Mouse (Mus musculus) hindbrain, postnatal 0 days (tissue): Measurements from ENCODE around the gene Phlda2. TPM values are rescaled to one million over a fixed set of nuclear protein-coding genes. Genes with fewer than 3 reads are reported as not detected.

Experiments
- ATAC-seq: fragments of 200-750 bp; cut with Nextera tagmentation; 2 replicates; pipeline ENCODE4 v1.8.0; 2017; ENCODE audit warnings: mild to moderate bottlenecking, moderate TSS enrichment, moderate library complexity
- DNase-seq: peaks from one replicate; pipeline ENCODE4 v3.0.0-alpha.2; 2015; ENCODE audit warnings: low spot score
- H3K27ac ChIP-seq: fragments of 300-500 bp; sonication (generic); 2 replicates; pipeline ENCODE4 v1.5.1; 2014; ENCODE audit warnings: mild to moderate bottlenecking
- H3K27me3 ChIP-seq: fragments of 300-500 bp; sonication (generic); 2 replicates; pipeline ENCODE4 v1.6.1; 2014; ENCODE audit warnings: low read length, mixed read lengths; ENCODE audit not compliant: insufficient read depth
- H3K36me3 ChIP-seq: fragments of 300-500 bp; sonication (generic); 2 replicates; pipeline ENCODE4 v1.6.1; 2014; ENCODE audit warnings: low read length, mixed read lengths; ENCODE audit not compliant: insufficient read depth
- H3K4me1 ChIP-seq: fragments of 300-500 bp; sonication (generic); 2 replicates; pipeline ENCODE4 v1.6.1; 2014; ENCODE audit warnings: antibody characterized with exemption, low read length, mixed read lengths; ENCODE audit not compliant: insufficient read depth
- H3K4me2 ChIP-seq: fragments of 300-500 bp; sonication (generic); 2 replicates; pipeline ENCODE4 v1.6.1; 2014; ENCODE audit warnings: low read depth, mild to moderate bottlenecking, low read length, moderate library complexity, mixed read lengths
- H3K4me3 ChIP-seq: fragments of 300-500 bp; sonication (generic); 2 replicates; pipeline ENCODE4 v1.5.1; 2014; ENCODE audit warnings: low read length
- H3K9ac ChIP-seq: fragments of 300-500 bp; sonication (generic); replicated peaks from 2 replicates; pipeline ENCODE4 v1.6.1; 2014; ENCODE audit warnings: mild to moderate bottlenecking, low read length, moderate library complexity, mixed read lengths
- H3K9me3 ChIP-seq: fragments of 300-500 bp; sonication (generic); 2 replicates; pipeline ENCODE4 v1.6.1; 2016; ENCODE audit warnings: low read length, mixed read lengths
- CTCF ChIP-seq: IDR thresholded peaks from 2 replicates; pipeline ENCODE4 v1.5.1; 2016; ENCODE audit warnings: antibody characterized with exemption, control low read depth, low read depth
- WGBS: fragments of 180-500 bp; shearing (Covaris S2); extraction: QIAGEN DNeasy Blood & Tissue Kit; methylation state at CpG from one replicate; pipeline ENCODE4 v1.1.7; 2014; 5-methylcytosine and 5-hydroxymethylcytosine counted together
- polyA plus RNA-seq: library from polyadenylated mRNA; unstranded; fragments of >200 nt; fragmentation: Nextera tagmentation; extraction: Ambion mirVana; gene quantifications from 2 replicates; pipeline ENCODE4 v1.2.1, GENCODE M21; 2015
- total RNA-seq: library from RNA; depleted of rRNA; stranded (reverse); fragments of >200 nt; gene quantifications from 2 replicates; pipeline ENCODE4 v1.2.3, GENCODE M21; 2014

The Phlda2 gene
- total and polyA plus RNA-seq, 2 experiments from 2014 or later: 0.52 to 0.73 TPM

DNA sequence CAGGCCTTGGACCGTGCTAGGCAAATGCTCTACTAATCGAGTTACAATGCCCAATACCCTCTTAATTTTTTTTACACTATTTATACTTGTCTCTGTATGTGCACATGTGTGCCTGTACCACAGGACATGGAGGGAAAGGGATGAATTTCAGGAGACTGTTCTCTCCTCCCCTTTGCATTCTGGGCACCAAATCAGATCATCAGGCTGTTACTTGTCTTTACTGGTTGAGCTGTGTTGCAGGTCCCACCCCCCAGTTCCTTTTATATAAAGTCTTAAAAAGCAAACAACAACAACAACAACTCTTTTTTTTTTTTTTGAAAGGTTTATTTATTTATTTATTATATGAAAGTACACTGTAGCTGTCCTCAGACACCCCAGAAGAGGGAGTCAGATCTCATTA is 2.5 kb upstream of the Phlda2 start:
- Histone ChIP-seq H3K27me3 (peaks cover 26% of the 10 kb centered on the region), H3K36me3 (no peaks in the 10 kb centered on the region), H3K4me3 (no peak overlapping the region), H3K9me3 (no peaks in the 10 kb centered on the region), H3K27ac (no peak overlapping the region), H3K4me1 (0 out of 2 replicates have a peak, but pooled peaks cover 2% of the 10 kb centered on the region), H3K9ac (no peak overlapping the region), H3K4me2 (no peak overlapping the region)
- DNase-seq (no peak), ATAC-seq (no peak)
- WGBS: 85% methylated on average over 2 of the region's 2 CpGs
- TF ChIP-seq CTCF: no peak

DNA sequence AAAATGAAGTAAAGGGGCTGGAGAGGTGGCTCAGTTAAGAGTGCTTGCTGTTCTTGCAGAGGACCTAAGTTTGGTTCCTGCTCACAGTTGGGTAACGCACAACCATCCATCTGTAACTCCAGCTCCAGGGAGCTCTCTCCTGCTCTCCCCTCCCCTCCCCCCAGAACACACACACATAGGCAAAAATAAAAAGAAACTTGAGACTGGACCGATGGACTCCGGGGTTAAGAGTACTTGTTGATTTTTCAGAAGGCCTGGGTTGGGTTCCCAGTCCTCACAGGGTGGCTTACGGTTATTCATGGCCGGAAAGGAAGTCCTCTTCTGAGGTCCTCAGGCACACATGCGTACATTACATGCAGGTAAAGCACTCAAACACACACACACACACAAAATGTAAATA is 976 bp upstream of the Phlda2 start:
- Histone ChIP-seq H3K4me2 (no peak overlapping the region), H3K36me3 (no peaks in the 10 kb centered on the region), H3K27ac (no peak overlapping the region), H3K4me3 (no peak overlapping the region), H3K4me1 (0 out of 2 replicates have a peak, but pooled peaks cover 2% of the 10 kb centered on the region), H3K9me3 (no peaks in the 10 kb centered on the region), H3K9ac (no peak overlapping the region), H3K27me3 (peaks cover 30% of the 10 kb centered on the region)
- 92% methylated on average over 6 of the region's 6 CpGs for whole genome bisulfite sequencing
- DNase-seq (no peak), ATAC-seq (no peak)
- no peak for TF ChIP-seq CTCF

DNA sequence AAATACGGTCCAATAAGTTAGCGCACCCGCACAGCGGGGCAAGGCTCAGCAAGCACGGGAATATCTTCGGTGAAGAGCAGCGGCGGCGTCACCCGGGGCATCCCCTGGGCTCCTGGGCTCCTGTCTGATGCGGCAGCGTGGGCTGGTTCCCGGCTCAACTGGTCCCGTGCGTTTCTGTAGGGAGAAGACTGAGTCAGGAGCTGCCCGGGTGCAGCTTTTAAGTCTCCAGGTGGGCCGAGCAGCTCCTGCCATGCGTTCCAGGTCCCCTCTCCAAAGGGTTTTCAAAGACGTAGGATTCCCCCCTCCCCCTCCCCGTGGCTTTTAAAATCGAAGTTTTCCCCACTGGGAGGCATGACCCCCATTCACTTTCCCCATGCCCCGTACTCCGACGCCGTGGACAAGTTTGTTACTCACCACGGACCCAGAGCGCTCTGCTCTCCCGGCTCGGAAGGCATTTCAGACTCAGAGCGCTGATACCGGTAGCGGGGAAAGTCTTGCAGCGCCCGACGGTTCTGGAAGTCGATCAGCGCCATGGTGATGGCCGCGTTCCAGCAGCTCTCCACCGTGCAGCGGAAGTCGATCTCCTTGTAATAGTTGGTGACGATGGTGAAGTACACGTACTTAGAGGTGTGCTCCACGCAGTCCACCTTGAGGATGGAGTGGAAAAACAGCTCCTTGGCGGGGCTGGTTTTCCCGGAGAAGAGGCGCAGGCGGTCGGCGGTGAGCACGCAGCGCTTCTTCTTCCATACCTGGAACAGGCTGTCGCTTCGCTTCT is 1.1 kb downstream of the Phlda2 start:
- Histone ChIP-seq H3K9me3 (no peaks in the 10 kb centered on the region), H3K4me1 (0 out of 2 replicates have a peak, but pooled peaks cover 2% of the 10 kb centered on the region), H3K27me3 (peaks cover 30% of the 10 kb centered on the region), H3K36me3 (no peaks in the 10 kb centered on the region), H3K4me2 (peak overlapping the region; percentile 70), H3K27ac (no peak overlapping the region), H3K9ac (no peak overlapping the region; the same call in 1 of the 2 replicates), H3K4me3 (peak overlapping the region; percentile 39)
- ATAC-seq (no peak), DNase-seq (peak; percentile 58)
- 3% methylated on average over 55 of the region's 55 CpGs for WGBS
- TF ChIP-seq CTCF: no peak

DNA sequence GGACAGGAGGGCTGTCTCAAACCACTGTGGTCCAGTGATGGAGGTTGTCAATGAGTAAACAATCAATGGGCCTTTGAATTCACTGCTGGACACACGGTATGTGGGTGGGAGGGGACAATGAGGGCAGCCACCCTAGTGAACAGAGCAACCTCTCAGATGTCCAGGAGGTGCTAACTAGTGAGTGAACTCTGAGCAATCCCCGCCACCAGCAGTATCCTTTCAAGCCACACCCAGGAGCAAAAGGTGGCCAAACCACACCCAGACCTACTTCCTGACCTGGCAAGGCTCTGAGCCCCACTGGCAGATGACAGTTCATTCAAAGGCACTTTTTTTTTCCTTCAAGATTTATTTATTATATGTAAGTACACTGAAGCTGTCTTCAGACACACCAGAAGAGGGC is 2.0 kb downstream of the Phlda2 start:
- H3K4me3 ChIP-seq: no peak overlapping the region
- H3K9me3 ChIP-seq: no peaks in the 10 kb centered on the region
- no peak overlapping the region for H3K9ac ChIP-seq
- H3K4me1 ChIP-seq: 0 out of 2 replicates have a peak, but pooled peaks cover 2% of the 10 kb centered on the region
- DNase-seq (no peak), ATAC-seq (no peak)
- peaks cover 30% of the 10 kb centered on the region for H3K27me3 ChIP-seq
- TF ChIP-seq CTCF: no peak
- no peak overlapping the region for H3K27ac ChIP-seq
- H3K36me3 ChIP-seq: no peaks in the 10 kb centered on the region
- no peak overlapping the region for H3K4me2 ChIP-seq
- WGBS: 43% methylated on average over 2 of the region's 2 CpGs

DNA sequence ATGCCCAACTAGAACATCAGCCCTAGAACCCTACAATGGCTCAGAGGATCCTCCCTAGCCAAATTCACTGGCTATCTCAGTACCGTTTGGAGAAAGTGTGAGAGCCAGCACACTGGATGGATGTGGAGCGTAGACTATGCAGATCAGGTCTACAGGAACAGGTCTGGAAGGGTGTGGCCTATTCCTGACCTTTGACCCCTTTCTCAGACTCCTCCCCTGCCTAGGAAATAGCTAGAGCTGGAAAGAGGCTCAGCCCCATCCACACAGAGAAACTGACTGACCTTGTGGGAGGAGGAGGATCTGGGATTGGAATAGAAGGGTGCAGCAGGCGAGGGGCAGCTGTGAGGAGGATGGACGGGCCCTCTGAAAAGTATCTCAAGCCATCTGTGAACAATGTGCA is 4.4 kb downstream of the Phlda2 start:
- 0 out of 2 replicates have a peak, but pooled peaks cover 2% of the 10 kb centered on the region for H3K4me1 ChIP-seq

DNA sequence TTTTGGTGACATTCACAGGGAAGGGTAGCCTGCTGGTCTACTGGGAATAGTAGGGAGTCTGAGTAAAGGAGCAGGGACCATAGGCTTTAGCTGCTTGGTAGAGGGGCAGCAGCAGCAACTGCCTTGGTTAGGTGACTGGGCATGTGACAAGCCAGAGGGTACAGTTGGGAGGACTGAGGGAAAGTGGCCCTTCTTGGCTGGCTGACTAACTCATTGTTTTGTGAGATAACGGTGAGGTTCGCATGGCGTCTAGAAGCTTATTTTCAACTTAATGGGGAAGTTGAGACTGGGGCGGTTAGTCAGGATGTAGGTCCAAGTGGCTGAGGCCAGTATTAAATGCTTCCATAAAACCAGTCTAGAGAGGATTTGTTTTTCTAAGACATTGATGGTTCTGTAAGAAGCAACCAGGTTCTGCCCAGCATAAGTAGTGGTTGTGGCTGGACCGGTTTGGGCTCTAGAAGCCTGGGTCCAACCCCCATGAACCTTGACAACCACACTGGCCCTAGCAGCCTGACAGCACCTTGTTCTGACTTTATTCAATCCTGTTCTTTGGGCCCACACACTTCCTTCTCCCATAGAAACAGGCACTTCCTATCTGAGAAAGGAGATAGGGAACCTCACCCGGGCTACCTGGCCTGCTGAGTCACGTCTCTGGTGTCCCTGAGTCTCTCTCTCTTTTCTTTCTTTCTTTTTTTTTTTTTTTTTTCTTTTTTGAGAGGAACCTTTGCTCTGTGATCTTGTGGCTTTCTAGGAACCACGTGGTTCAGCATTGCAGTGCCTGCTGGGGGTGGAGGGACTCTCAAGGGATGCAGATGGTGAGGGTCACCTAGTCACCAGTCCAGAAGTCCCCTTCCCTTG is 7.6 kb downstream of the Phlda2 start:
- DNase-seq: no peak
- Histone ChIP-seq H3K4me1 (no peaks in the 10 kb centered on the region), H3K4me2 (no peak overlapping the region), H3K9ac (no peak overlapping the region), H3K36me3 (no peaks in the 10 kb centered on the region), H3K4me3 (no peak overlapping the region), H3K27ac (no peak overlapping the region), H3K9me3 (no peaks in the 10 kb centered on the region), H3K27me3 (peaks cover 3% of the 10 kb centered on the region)
- no peak for ATAC-seq
- WGBS: 82% methylated on average over 8 of the region's 8 CpGs
- TF ChIP-seq CTCF: no peak

More for the DNA sequence above, 4.4 kb downstream of the Phlda2 start:
- DNase-seq (no peak), ATAC-seq (no peak)
- Histone ChIP-seq H3K4me3 (no peak overlapping the region), H3K36me3 (no peaks in the 10 kb centered on the region), H3K9ac (no peak overlapping the region), H3K9me3 (no peaks in the 10 kb centered on the region), H3K27ac (no peak overlapping the region), H3K4me2 (no peak overlapping the region), H3K27me3 (peaks cover 21% of the 10 kb centered on the region)
- TF ChIP-seq CTCF: no peak
- 95% methylated on average over 4 of the region's 4 CpGs for WGBS
